Mouse (Mus musculus): ENCODE data around the gene Plac1.

- no peak for TF ChIP-seq POLR2A (IDR thresholded peaks at IDR 0.05; ENCODE audit: extremely low read depth, insufficient read depth, low read length)
- no peak for TF ChIP-seq CTCF (IDR thresholded peaks at IDR 0.05; ENCODE audit: low read depth, low read length)
Measured at GRCm38 (mm10) chrX:53118019-53118418, 121.9 kb downstream of the Plac1 start.

Measured in liver, adult 2 months (tissue).